Mouse (Mus musculus): Measurements from ENCODE around the gene 4930522H14Rik.

- TF ChIP-seq CTCF (IDR thresholded peaks at IDR 0.05; ENCODE audit: low read depth): no peak
- TF ChIP-seq EP300 (optimal IDR thresholded peaks at IDR 0.05): no peak
Observed at GRCm38 (mm10) chr4:109572632-109573031, 41.5 kb upstream of the 4930522H14Rik start.
